In genomic region chr9:13515976-13516375, GRCm38 (mm10) we compare ENCODE assay signal across 19 mouse cellular contexts.
DNase-seq lines count a peak whose midpoint lies in the region.
"Had no signal": no experiment of that assay in that cellular context is flagged by ENCODE, and none has a peak within 500 bp of the region (broad histone marks: within the 10 kb centered on the region; RNA-seq: fewer than 3 reads in every experiment).

No protein-coding gene starts in this region.

- DNase-seq in 3T3-L1 (ENCODE audit: low read depth, low spot score), result peak; percentile 32
- DNase-seq in 416B (ENCODE audit: low read depth), result peak; percentile 64
- DNase-seq in NIH3T3 (ENCODE audit: low read depth), result peak; percentile 58
- no peak for DNase-seq in ovary, postnatal 36 days (ENCODE audit: low spot score)
- no peak for DNase-seq in ovary, postnatal 10 days (ENCODE audit: low spot score)
- no peak for DNase-seq in layer of hippocampus, adult 8-10 months (ENCODE audit: low spot score in 2 of 2)
- DNase-seq: adrenal gland, adult 2 months; adrenal gland, adult 8-10 months; adrenal gland, postnatal 10 days; adrenal gland, postnatal 14 days; adrenal gland, postnatal 25 days; adrenal gland, postnatal 36 days; B cell, adult 2 months; cerebellum, adult 11 months; cerebellum, adult 11-12 months; cerebellum, adult 18-20 months; cerebellum, adult 2 months; cerebellum, adult 8-10 months; cerebellum, adult 9-10 months had no signal

Comparison
In these comparisons a context has a peak if more than half of its experiments do, and no peak if none do; other contexts are left out.
1. DNase-seq: peak in 3T3-L1 (single experiment), 416B (single experiment) and NIH3T3 (single experiment); none in ovary, postnatal 36 days (single experiment), ovary, postnatal 10 days (single experiment) and layer of hippocampus, adult 8-10 months (0 of 2).